Mouse (Mus musculus) bone marrow, adult 2 months (tissue): ENCODE results near the gene Usp7. TPM values are rescaled to one million over a fixed set of nuclear protein-coding genes. Genes with fewer than 3 reads are reported as not detected.

Source experiments
- H3K27ac ChIP-seq: fragments of 200-500 bp; 2 replicates; pipeline ENCODE4 v1.5.1; 2012; ENCODE audit warnings: low read depth, mild to moderate bottlenecking, control low read depth, inconsistent platforms, low read length; ENCODE audit not compliant: control insufficient read depth, poor library complexity, insufficient read depth
- H3K4me1 ChIP-seq: fragments of 200-500 bp; 2 replicates; pipeline ENCODE4 v1.6.1; 2011; ENCODE audit warnings: low read length; ENCODE audit not compliant: control insufficient read depth, insufficient read depth
- H3K4me3 ChIP-seq: fragments of 200-500 bp; replicated peaks from 2 replicates; pipeline ENCODE3; 2011; ENCODE audit warnings: mild to moderate bottlenecking, low read depth, low read length, control low read depth; ENCODE audit not compliant: control insufficient read depth
- CTCF ChIP-seq: fragments of 200-500 bp; IDR thresholded peaks from 2 replicates; pipeline ENCODE4 v1.5.1; 2011; ENCODE audit warnings: low read length, control low read depth; ENCODE audit not compliant: control insufficient read depth, insufficient read depth
- POLR2A ChIP-seq: fragments of 200-500 bp; IDR thresholded peaks from 2 replicates; pipeline ENCODE4 v1.6.1; 2011; ENCODE audit warnings: low read depth, mild to moderate bottlenecking, control low read depth, low read length, borderline replicate concordance; ENCODE audit not compliant: control insufficient read depth
- WGBS: fragments of 180-500 bp; shearing (Covaris S2); methylation state at CpG from one replicate; pipeline ENCODE4 v1.1.7; 2018; 5-methylcytosine and 5-hydroxymethylcytosine counted together
- polyA plus RNA-seq: library from polyadenylated mRNA; stranded (reverse); fragments of >200 nt; gene quantifications from 2 replicates; pipeline ENCODE4 v1.2.4, GENCODE M21; 2011; ENCODE audit warnings: low replicate concordance; ENCODE audit not compliant: missing spikeins, insufficient read depth, insufficient read length

The Usp7 gene
- polyA plus RNA-seq, 1 experiment, result 136 TPM

DNA sequence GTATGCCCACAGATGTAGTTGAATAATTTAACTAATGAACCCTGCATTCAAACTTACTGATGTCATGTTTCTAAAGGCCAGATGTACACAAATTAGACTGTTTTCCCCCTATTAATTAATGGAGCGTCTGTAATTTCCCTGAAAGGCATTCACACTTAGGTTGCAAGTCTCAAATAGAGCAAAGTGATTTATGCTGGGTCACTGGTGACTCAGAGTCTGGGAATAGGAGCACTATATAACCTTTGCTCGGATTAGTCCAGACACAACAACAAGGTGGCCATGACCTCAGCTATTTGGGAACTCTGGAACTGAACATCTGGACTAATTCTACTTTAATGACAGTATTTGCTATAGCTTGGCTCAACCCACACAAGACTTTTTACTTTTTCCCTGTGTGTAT is 3.8 kb upstream of the Usp7 start:
- Histone ChIP-seq H3K4me1 (no peaks in the 10 kb centered on the region), H3K27ac (no peak overlapping the region), H3K4me3 (no peak overlapping the region)
- TF ChIP-seq CTCF, result no peak
- no peak for TF ChIP-seq POLR2A
- WGBS, result 76% methylated on average over 2 of the region's 2 CpGs

DNA sequence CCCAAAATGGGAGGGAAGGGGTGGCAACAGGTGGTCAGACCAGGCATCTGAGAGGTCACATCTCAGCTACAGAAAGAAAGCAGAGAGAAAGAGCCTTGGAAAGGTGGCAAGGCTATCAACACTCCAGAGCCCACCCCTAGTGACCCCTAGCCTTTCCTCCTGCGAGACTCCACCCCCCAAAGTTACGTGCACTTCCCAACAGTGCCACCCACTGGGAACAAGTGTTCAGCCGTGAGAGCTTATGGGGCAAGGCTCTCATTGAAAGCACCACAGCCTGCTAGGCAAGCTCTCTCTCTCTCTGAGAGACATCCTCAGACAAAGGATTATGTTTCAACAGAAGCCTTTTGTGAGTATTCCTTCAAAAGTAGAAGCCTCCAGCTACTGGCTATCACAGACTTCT is 2.8 kb upstream of the Usp7 start:
- no peaks in the 10 kb centered on the region for H3K4me1 ChIP-seq
- TF ChIP-seq CTCF (peak; percentile 46; the same call in 1 of the 2 replicates), POLR2A (no peak)
- no peak overlapping the region for H3K27ac ChIP-seq
- WGBS, result 5% methylated on average over 3 of the region's 3 CpGs
- no peak overlapping the region for H3K4me3 ChIP-seq

DNA sequence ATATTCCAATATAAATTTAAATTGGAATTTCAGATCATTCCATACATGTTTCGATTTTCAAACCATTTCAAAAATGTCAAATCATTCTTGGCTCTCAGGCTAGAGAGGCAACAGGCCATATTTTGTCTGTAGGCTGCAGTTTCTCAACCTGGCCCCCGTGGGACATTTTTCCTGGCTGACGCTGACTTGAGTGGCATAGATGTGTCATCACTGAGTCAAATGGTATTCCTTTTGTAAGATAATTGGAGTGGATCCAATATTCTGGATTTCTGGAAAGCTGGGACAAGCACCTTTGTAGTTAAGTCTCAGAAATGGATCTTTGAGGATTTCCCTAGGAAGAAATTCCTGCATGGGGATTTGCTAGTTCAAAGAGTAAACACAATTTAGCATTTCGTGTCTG is 1.2 kb downstream of the Usp7 start:
- WGBS, result 66% methylated on average over 4 of the region's 4 CpGs
- H3K27ac ChIP-seq, result no peak overlapping the region
- no peaks in the 10 kb centered on the region for H3K4me1 ChIP-seq
- no peak overlapping the region for H3K4me3 ChIP-seq
- TF ChIP-seq CTCF, result no peak
- TF ChIP-seq POLR2A, result no peak

DNA sequence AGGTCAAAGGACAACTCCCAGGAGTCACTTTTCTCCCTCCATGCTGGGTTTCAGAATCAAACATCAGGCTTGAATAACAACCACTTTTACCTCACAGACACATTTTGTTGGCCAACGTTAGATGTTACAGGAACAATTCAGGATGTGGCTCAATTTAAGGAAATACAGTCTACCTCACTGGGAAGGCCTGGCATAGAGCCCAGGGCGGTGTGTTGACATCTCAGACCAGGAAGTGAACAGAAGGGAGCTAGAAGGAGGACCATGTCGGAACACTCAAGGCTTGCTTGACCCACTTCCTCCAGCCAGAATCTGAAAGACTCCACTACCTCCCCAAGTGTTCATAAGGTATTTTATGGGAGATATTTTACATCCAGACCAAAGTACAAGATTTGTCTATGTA is 7.4 kb downstream of the Usp7 start:
- 13% methylated on average over 3 of the region's 3 CpGs for WGBS
- TF ChIP-seq POLR2A (no peak), CTCF (no peak)
- Histone ChIP-seq H3K4me1 (no peaks in the 10 kb centered on the region; the same call in 1 of the 2 replicates), H3K27ac (peak overlapping the region; percentile 9; the same call in 1 of the 2 replicates), H3K4me3 (no peak overlapping the region)

DNA sequence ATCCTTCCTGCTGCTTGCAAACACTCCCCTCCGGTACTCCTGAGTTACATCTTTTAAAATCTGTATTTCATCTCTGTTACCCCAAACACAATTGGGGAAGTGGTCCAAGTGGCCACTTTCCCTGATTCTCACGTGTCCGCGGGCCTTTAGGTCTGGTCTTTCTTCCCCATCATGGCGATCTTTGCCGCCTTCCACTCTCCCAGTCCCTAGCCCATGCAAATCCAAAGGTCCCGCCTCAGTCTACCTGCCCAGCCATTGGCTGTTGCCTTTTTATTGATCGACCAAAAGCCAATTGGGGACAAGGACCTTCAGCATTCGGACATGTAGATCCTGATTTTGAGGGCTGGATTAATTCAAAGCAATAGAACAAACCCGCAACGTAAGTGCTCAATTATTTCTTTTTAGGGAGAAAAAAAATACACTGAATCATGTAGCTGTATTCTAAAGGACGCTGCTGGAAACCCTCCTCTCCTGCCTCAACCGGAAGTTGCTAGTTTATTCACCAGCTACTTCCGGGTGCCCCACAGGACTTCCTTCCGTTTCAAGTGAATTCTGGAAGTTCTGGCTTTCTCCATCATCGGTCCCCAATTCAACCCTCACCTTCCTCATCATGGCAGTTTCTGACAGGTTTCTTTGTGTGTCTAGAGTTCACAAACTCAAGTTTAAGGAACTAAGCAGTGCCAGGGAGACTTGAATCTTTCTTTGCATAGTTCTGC is 8.8 kb downstream of the Usp7 start:
- 47% methylated on average over 16 of the region's 16 CpGs for WGBS
- Histone ChIP-seq H3K27ac (peak overlapping the region; percentile 0; the same call in 1 of the 2 replicates), H3K4me3 (no peak overlapping the region), H3K4me1 (no peaks in the 10 kb centered on the region; the same call in 1 of the 2 replicates)
- TF ChIP-seq CTCF (no peak), POLR2A (no peak)

DNA sequence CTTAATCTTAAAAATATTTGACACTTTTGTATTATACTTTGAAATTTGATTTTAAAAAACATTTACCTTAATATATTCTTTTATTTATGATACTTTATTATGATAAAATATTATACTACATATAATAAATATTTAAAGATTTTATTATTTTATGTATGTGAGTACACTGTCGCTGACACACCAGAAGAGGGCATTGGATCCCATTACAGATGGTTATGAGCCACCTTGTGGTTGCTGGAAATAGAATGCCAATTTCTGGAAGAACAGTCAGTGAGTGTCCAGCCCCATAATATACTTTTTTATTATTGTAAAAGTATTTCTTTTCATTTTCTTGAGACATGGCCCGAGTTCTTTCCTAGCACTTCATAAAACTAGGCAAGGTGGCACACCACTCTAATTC is 10.4 kb downstream of the Usp7 start:
- WGBS, result 94% methylated on average over 2 of the region's 2 CpGs

DNA sequence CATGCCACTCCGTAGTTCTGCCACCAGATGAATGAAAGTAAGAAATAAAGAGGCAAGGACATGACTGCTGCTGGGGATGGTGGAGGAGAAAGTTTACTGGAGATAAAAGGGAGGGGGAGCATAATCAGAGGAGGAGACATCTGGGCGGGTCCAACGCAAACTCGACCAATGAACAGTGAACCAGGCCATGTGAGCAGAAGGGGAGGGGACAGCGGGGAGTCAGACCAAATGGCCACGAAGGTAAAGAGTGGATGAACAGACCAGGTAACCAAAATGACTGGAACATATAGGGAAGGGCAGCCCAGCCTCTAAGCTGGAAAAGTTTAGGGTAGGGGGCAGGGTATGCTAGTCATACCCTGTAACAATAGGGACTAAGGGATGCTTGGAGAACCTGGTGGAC is 10.9 kb downstream of the Usp7 start:
- Histone ChIP-seq H3K4me3 (no peak overlapping the region), H3K4me1 (no peaks in the 10 kb centered on the region; the same call in 1 of the 2 replicates), H3K27ac (no peak overlapping the region)
- no peak for TF ChIP-seq CTCF
- TF ChIP-seq POLR2A, result no peak
- WGBS, result 72% methylated on average over 6 of the region's 6 CpGs

More for the DNA sequence above, 10.4 kb downstream of the Usp7 start:
- TF ChIP-seq CTCF (no peak), POLR2A (no peak)
- H3K27ac ChIP-seq, result no peak overlapping the region
- H3K4me1 ChIP-seq, result no peaks in the 10 kb centered on the region; the same call in 1 of the 2 replicates
- no peak overlapping the region for H3K4me3 ChIP-seq

DNA sequence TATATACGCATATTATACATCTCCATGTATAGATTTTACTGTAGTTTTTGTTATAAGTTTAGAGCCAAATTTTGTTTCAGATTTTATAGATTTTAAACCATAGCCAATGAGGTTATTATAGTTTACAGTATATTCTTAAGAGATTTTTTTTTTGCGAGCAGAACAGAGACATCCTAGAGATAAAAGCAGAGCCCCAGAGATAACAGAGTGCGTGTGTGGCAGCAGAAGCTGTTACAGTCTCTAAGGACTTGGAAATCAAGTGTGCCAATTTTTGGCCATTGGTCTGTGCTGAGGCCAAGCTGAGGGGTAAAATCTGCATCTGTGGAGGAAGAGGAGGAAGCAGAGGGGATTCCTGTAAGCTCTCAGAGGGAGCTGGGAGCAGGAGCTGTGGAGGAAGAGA is 11.9 kb downstream of the Usp7 start:
- H3K4me1 ChIP-seq, result no peaks in the 10 kb centered on the region; the same call in 1 of the 2 replicates
- H3K4me3 ChIP-seq, result no peak overlapping the region
- WGBS, result 64% methylated on average over 3 of the region's 3 CpGs
- TF ChIP-seq CTCF (no peak), POLR2A (no peak)
- no peak overlapping the region for H3K27ac ChIP-seq
